Mouse (Mus musculus): ENCODE results near the gene Pde4a. TPM values are rescaled to one million over a fixed set of nuclear protein-coding genes. Genes with fewer than 3 reads are reported as not detected.

Pde4a gene
- total RNA-seq, 1 experiment, result 3.2 TPM

DNA sequence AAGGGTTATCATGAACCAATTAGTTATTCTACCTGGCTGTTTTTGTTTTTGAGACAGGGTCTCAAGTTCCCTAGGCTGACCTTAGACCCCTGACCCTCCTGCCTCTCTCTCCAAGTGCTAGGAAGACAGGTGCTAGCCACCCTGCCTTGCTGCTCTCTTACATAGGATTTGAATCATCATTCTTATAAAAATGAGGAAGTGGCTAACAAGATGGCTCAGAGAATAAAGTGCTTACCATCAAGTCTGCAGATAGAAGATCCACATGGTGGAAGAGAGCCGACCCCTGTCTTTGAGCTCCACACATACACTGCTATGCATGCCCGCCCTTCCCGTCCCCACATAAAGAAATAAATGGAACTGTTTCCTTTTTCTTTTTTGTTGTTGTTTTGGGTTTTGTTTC lies 10.7 kb upstream of the Pde4a start:
- Histone ChIP-seq H3K27ac (ENCODE audit: insufficient read depth, low read depth, low read length, poor library complexity, severe bottlenecking) (no peak overlapping the region), H3K4me3 (ENCODE audit: insufficient read depth in 1 of 2, low read depth in 1 of 2, low read length in 2 of 2, poor library complexity in 1 of 2, severe bottlenecking in 1 of 2) (no peak overlapping the region), H3K36me3 (ENCODE audit: control insufficient read depth, insufficient read depth, low read length, poor library complexity, severe bottlenecking) (no peaks in the 10 kb centered on the region), H3K9me3 (ENCODE audit: control insufficient read depth, insufficient read depth, low read depth, low read length) (no peaks in the 10 kb centered on the region), H3K4me1 (ENCODE audit: control insufficient read depth in 2 of 2, insufficient read depth in 2 of 2, low read length in 2 of 2, poor library complexity in 1 of 2) (peaks cover 0 to 4% of the 10 kb centered on the region in 2 experiments; a peak in 2 of 4 replicates), H3K9ac (ENCODE audit: insufficient read depth, low read depth, low read length, poor library complexity, severe bottlenecking) (no peak overlapping the region)
- in situ Hi-C loops (cut with MboI; ENCODE audit: low sequenced_read_pairs in 2 of 2, unreplicated experiment in 2 of 2), result no loop called here
- no peak for DNase-seq (ENCODE audit: low read depth, low spot score)
- TF ChIP-seq ZNF384 (IDR thresholded peaks at IDR 0.05; ENCODE audit: low read depth, low read length), result no peak

DNA sequence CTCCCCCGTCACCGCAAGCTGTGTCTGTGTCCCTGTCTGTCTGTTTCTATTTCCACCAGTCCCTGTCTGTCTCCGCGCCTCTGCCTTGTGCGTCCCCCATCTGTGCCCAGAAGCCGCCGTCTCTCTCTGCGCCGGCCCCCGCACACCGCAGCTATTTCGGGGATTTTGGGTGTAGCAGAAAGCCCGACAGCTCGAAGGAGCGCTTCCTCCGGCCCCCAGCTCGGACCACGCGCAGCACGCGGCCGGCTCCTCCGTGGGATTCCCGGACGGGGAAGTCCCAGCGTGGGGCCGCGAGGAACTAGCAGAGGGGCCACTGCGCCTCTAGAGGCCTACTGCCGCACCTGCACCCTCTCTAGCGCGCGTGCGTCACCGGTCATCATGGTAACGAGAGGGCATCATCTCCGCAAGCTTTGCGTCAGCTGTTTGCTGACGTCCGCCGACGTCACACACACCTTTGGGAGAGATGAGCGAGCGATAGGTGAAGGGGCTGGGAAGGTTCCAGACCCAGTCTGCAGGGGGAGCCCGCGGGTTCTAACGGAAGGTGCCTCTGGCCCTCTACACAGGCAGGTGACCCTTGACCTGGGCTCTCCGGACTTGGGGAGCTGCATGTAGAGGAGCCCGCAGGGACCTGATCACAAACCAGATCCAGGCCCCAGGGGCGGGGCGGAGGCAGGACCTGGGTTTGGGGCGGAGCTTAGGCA lies 4.2 kb upstream of the Pde4a start:
- TF ChIP-seq ZNF384 (IDR thresholded peaks at IDR 0.05; ENCODE audit: low read depth, low read length), result no peak
- no peak for TF ChIP-seq MAFK (IDR thresholded peaks at IDR 0.05; ENCODE audit: insufficient read depth, low read depth, low read length)
- TF ChIP-seq HCFC1 (IDR thresholded peaks at IDR 0.05; ENCODE audit: borderline replicate concordance, insufficient read depth, low read length), result no peak
- no peak for TF ChIP-seq CHD2 (IDR thresholded peaks at IDR 0.05; ENCODE audit: low read depth, low read length)
- no peak for TF ChIP-seq ZC3H11A (IDR thresholded peaks at IDR 0.05; ENCODE audit: borderline replicate concordance, low read depth, low read length)
- peaks cover 0 to 5% of the 10 kb centered on the region in 2 experiments; a peak in 2 of 4 replicates for H3K4me1 ChIP-seq (ENCODE audit: control insufficient read depth in 2 of 2, insufficient read depth in 2 of 2, low read length in 2 of 2, poor library complexity in 1 of 2)
- in situ Hi-C loops (cut with MboI; ENCODE audit: low sequenced_read_pairs in 2 of 2, unreplicated experiment in 2 of 2), result no loop called here

GRCm38 (mm10) chr9:21163086-21164050 lies 2.1 kb upstream of the Pde4a start:
- in situ Hi-C loops (cut with MboI; ENCODE audit: low sequenced_read_pairs in 2 of 2, unreplicated experiment in 2 of 2), result no loop called here
- Histone ChIP-seq H3K9me3 (ENCODE audit: control insufficient read depth, insufficient read depth, low read depth, low read length) (no peaks in the 10 kb centered on the region), H3K4me1 (ENCODE audit: control insufficient read depth in 2 of 2, insufficient read depth in 2 of 2, low read length in 2 of 2, poor library complexity in 1 of 2) (peaks cover 0 to 5% of the 10 kb centered on the region in 2 experiments; a peak in 2 of 4 replicates), H3K27ac (ENCODE audit: insufficient read depth, low read depth, low read length, poor library complexity, severe bottlenecking) (no peak overlapping the region), H3K36me3 (ENCODE audit: control insufficient read depth, insufficient read depth, low read length, poor library complexity, severe bottlenecking) (no peaks in the 10 kb centered on the region), H3K4me3 (ENCODE audit: insufficient read depth in 1 of 2, low read depth in 1 of 2, low read length in 2 of 2, poor library complexity in 1 of 2, severe bottlenecking in 1 of 2) (no peak overlapping the region; a peak in 1 of 4 replicates), H3K9ac (ENCODE audit: insufficient read depth, low read depth, low read length, poor library complexity, severe bottlenecking) (peak overlapping the region; percentile 14; the same call in 1 of the 2 replicates)
- no peak for DNase-seq (ENCODE audit: low read depth, low spot score)
- TF ChIP-seq CHD2 (IDR thresholded peaks at IDR 0.05; ENCODE audit: low read depth, low read length) (no peak), MAFK (IDR thresholded peaks at IDR 0.05; ENCODE audit: insufficient read depth, low read depth, low read length) (no peak), ZC3H11A (IDR thresholded peaks at IDR 0.05; ENCODE audit: borderline replicate concordance, low read depth, low read length) (no peak), HCFC1 (IDR thresholded peaks at IDR 0.05; ENCODE audit: borderline replicate concordance, insufficient read depth, low read length) (no peak), ZNF384 (IDR thresholded peaks at IDR 0.05; ENCODE audit: low read depth, low read length) (no peak)

More for the DNA sequence above, 4.2 kb upstream of the Pde4a start:
- Histone ChIP-seq H3K4me3 (ENCODE audit: insufficient read depth in 1 of 2, low read depth in 1 of 2, low read length in 2 of 2, poor library complexity in 1 of 2, severe bottlenecking in 1 of 2) (peak overlapping the region; percentile 75 to 82), H3K9ac (ENCODE audit: insufficient read depth, low read depth, low read length, poor library complexity, severe bottlenecking) (peak overlapping the region; percentile 78), H3K27ac (ENCODE audit: insufficient read depth, low read depth, low read length, poor library complexity, severe bottlenecking) (0 out of 2 replicates have a peak overlapping the region, but pooled peaks have one; percentile 1), H3K9me3 (ENCODE audit: control insufficient read depth, insufficient read depth, low read depth, low read length) (no peaks in the 10 kb centered on the region), H3K36me3 (ENCODE audit: control insufficient read depth, insufficient read depth, low read length, poor library complexity, severe bottlenecking) (no peaks in the 10 kb centered on the region)
- DNase-seq (ENCODE audit: low read depth, low spot score), result peak; percentile 94

GRCm38 (mm10) chr9:21164072-21164471 lies 1.4 kb upstream of the Pde4a start:
- no peak for DNase-seq (ENCODE audit: low read depth, low spot score)
- peak overlapping the region; percentile 14; the same call in 1 of the 2 replicates for H3K9ac ChIP-seq (ENCODE audit: insufficient read depth, low read depth, low read length, poor library complexity, severe bottlenecking)
- no peak for TF ChIP-seq ZC3H11A (IDR thresholded peaks at IDR 0.05; ENCODE audit: borderline replicate concordance, low read depth, low read length)
- TF ChIP-seq MAFK (IDR thresholded peaks at IDR 0.05; ENCODE audit: insufficient read depth, low read depth, low read length), result no peak
- no peaks in the 10 kb centered on the region for H3K9me3 ChIP-seq (ENCODE audit: control insufficient read depth, insufficient read depth, low read depth, low read length)
- H3K4me1 ChIP-seq (ENCODE audit: control insufficient read depth in 2 of 2, insufficient read depth in 2 of 2, low read length in 2 of 2, poor library complexity in 1 of 2), result peaks cover 0 to 5% of the 10 kb centered on the region in 2 experiments; a peak in 2 of 4 replicates
- H3K36me3 ChIP-seq (ENCODE audit: control insufficient read depth, insufficient read depth, low read length, poor library complexity, severe bottlenecking), result no peaks in the 10 kb centered on the region
- no peak overlapping the region for H3K27ac ChIP-seq (ENCODE audit: insufficient read depth, low read depth, low read length, poor library complexity, severe bottlenecking)
- in situ Hi-C loops (cut with MboI; ENCODE audit: low sequenced_read_pairs in 2 of 2, unreplicated experiment in 2 of 2), result no loop called here
- peak overlapping the region; percentile 38 to 40; a peak in 3 of 4 replicates for H3K4me3 ChIP-seq (ENCODE audit: insufficient read depth in 1 of 2, low read depth in 1 of 2, low read length in 2 of 2, poor library complexity in 1 of 2, severe bottlenecking in 1 of 2)

All from ES-E14 (cell line).